Mouse (Mus musculus) naive thymus-derived CD4-positive, alpha-beta T cell, adult 2 months (primary cell): ENCODE measurements around the gene Slc9c1.

Experiments
- DNase-seq: peaks from one replicate; pipeline ENCODE4 v3.0.0-alpha.2; 2011; ENCODE audit warnings: low read depth

Slc9c1 gene

DNA sequence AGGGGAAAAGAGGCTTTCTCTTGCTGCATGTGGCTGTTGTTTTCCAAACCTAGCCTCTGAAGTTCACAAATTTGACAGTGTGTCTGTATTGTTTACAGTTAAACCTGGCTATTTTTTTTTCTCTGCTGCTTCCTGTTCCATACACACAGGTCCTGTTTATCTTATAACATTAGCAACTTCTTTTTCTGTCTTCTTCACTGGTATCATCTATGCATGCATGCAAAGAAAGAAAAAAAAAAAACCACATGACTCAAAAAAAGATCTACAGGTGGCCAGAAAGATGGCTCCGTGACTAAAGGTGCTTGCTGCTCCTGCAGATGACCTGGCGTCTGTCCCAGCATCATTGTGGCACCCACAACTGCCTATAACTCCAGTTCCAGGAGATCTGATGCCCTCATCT is 90.2 kb downstream of the Slc9c1 start:
- DNase-seq, result peak; percentile 5

DNA sequence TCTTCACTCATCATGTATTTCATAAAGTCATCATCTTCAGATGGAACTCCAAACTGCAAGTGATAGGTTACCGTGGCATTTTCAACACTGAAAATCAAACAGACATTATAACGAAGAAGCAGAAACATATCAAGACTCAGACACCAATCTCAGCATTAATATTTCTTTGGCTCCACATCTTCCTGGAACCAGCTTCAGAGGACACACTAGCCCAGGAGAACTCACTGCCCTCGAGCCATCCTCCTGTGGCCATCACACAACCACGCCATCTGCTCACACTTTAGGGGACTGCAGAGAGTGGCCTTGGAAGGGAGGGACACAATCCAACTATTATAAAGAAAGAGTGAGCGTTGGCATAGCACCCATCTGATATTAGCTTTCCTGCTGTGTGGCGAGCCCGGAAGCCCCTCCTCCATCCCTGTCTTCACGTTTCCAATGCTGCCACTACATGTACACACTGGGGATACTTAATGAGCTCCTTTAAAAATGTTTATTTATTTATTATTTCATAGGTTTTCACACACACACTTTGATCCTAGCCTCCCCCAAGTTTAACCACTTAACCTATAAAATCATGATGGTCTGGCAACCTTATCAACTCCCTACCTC is 94.5 kb downstream of the Slc9c1 start:
- no peak for DNase-seq

DNA sequence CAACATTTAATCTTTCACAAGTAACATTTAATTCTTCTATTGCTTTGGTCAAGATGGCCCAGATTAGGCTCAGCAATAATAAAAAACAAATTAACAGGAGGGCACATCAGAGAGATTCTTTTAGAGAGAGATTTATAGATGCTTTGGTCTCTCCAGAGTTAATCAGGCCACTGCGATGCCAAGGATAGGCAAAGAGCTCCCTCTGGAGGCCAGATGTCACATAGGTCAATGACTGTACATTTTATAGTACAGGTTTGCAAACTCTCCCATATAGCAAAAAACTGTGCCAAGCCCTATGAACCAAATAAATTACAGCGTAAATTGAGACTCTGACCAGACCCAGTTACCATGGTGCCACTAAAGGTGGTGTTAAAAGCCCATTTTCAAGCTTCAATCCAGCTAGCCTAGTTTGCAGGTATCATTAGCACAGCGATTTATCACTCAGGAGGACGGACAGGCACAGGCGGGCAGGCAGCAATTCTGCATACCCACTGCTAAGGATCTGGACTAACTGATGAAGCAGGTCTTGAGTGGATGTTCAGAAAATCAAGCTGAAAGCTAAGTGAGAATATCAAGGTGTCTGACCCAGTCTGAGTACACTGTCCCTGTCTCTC is 95.3 kb downstream of the Slc9c1 start:
- DNase-seq, result peak; percentile 76

DNA sequence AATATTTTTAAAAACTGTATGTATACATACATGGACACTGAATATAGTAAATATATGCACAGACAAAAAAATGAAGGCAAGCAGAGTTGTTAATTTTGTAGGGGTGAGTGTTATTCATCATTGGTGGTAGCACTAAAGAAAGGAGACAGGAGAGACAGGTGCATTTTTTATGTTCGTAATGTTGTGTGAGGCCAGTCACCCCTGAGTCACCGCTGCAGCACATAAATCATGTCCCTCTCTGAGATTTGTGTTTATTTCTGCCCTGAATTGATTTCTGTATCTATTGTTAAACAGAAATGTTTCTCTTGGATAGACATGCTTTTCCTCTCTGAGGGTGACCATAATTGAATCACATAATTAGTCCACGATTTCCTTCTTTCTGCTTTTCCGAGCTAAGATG is 97.3 kb downstream of the Slc9c1 start:
- no peak for DNase-seq

DNA sequence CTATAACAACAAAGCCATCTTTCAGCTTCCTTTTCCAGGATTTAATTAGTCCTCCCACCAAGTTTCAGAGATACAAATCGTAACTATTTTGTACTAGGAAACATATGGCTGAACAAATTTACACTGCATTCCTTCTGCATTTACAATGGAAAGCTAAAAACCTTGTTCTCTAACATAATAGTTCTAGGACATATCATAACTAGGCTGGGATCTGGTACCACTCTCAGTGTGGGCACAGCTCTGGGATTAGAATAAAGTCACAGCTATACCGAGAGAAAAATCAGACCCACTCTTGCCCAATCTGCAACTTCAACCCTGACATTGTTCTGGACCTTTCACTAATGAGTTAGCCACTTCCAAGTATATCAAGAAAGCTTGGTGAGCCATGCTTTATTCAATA is 100.7 kb downstream of the Slc9c1 start:
- no peak for DNase-seq

DNA sequence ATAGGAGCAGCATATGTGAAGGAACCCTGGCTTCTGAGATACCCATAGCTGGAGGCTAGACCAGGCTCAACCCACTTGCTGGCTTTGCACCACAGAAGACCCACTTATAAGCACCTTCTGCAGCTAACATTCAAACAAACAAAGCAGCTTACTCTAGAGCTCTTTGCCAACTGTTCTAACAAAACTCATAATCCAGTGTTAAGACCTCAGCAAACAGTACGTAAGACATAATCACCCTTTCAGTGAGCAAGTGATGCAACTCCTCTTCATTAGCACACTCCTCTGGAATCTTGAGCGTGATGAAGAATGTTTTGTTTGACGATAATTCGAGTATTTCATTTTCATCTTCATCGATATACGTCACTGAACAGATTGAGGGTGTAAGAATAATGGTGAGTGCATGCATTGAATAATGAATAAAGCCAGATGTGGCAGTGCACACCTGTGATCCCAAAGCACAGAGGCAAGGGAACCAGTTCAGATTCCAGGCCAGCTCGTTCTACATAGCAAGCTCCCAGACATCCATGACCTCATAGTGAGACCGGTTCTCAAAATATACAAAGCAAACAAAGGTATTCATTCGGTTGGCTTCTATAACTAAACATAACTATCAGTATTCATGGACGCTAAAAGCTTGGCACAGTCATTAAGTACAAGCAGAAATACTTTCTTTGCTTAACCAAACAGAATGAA is 105.1 kb downstream of the Slc9c1 start:
- DNase-seq, result no peak

DNA sequence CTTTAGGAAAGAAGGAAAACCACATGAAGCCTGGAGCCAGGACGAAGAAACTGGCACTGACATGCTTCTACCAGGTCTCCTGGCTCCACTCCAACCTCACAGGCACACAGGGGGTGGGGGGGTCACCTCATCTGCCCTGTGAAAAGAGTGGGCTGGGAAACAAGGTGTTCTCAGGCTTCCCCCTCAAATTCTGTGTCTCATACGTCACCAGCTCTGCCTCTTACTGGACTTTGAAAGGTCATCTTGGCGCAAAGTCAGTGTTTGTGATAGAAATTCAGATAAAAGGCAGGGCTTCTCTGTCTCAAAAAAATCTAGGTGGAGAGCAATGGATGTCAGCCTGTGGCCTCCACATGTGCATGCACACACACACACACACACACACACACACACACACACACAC is 106.2 kb downstream of the Slc9c1 start:
- no peak for DNase-seq

DNA sequence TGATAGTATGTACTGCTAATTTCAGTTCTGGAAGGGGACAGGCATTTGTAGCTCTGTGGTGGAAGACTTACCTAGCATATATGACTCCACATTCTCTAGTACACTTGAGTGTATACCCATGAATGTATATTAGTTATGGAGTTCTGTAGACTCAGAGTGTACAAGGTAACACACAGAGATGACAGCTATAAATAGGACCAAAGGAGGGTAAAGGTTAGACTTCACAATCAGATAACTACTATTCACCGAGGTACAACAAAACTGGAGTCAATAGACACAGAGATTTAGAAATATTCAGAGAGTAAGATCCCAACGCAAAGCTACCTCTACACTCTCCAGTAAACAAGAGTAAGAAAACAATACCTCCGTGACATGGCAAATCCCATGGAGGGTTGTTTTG is 108.8 kb downstream of the Slc9c1 start:
- DNase-seq, result no peak

DNA sequence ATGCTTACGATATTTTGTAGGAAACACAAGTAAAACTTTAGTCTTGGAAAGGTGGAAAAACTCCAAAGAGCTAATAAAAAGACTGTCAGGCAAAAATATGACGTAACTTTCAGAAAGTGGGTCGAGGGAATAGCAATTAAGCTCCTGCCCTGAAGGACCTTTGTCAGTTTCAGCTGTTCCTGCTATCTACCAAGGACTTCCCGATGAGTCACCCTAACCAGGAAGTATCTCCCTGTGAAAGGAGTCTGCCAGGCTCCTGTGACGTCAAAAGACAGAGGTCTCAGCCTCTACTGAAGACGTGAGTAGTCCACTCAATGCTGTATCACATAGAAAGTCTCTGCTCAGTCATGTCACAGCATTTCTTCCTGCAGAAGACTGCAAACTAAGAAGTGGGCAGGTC is 109.3 kb downstream of the Slc9c1 start:
- no peak for DNase-seq

DNA sequence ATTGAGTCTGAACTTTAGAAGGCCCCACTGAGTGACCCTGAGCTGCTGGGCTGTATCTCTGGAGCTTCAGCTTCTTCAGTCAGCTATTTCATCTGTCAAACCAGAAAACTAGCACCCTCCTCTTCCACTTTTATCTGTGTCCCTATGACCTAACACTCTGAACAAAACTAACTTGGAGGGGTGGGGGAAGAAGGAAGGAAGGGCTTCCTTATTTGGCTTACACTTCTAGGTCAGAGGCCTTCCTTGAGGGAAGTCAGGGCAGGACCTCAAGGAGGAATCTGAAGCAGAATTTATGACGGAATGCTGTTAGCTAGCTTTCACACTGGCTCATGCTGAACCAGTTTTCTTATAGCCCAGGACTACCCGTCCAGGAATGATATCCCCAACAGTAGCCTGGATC is 116.4 kb downstream of the Slc9c1 start:
- DNase-seq, result no peak

DNA sequence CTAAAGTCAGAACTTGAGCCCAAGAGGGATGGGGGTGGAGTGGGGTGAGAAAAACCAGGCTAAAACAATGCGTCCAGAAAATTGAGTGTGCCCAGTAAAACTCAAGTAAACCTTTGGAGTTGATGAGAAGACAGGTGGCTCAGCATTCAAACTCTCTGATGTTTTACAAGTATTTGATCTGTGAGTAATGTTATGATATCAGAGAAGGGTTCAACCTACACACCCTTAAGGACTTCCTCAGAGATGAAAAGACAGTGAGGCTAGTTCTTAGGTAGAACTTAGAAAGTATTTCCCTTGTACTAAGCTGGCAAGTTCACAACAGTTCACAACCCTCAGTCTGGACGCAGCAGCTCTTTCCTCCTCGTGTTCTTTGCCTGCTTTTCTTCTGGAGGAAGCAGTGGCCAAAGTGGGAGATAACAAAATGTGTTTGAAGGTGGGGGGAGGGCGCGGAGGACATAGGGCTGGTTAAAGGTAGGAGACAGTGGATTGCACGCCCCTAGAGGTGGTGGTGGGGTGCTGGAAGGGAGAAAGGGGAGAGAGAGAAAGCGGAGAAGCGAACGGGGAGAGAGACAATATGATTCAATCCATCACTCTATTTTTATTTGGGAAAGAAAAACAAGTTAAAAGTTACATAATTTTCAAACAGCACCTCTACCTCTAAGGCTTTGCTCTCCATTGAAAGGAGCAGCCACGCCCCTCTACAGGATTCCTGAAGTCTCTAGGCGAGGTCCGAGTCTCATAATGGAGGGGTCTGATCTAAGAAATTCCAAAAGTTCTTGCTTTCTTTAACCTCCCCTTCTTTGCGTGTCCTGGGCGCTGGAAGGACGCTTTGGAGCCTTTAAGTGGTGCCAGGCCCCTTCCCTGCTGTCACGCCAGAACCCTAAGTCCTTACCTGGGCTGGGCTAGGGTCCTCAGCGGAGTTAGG is 118.2 kb downstream of the Slc9c1 start:
- DNase-seq, result peak; percentile 50

DNA sequence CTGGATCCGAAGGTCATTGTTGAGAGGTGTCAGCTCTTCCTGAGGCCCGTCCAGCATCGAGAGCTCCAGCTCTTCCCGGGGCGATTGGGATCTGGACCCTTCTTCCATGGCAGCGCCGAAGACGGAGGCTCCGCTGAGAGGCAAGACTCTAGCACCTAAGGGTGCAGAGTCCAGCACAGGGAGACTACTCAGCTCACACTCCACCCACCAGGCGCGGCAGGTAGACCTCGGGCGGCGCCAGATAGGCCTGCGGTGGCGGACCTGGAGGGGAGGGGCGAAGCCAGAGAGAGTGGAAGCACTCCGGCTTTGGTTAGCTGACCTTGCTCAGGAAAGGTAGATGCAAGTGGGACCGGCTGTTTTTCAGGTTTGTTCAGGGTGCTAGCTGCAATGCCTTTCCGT is 118.8 kb downstream of the Slc9c1 start, which contains the start of gene BC016579:
Gene BC016579, minus strand, starts transcription at position 135 of the 399 bp plus-strand sequence.
- peak; percentile 18 for DNase-seq

DNA sequence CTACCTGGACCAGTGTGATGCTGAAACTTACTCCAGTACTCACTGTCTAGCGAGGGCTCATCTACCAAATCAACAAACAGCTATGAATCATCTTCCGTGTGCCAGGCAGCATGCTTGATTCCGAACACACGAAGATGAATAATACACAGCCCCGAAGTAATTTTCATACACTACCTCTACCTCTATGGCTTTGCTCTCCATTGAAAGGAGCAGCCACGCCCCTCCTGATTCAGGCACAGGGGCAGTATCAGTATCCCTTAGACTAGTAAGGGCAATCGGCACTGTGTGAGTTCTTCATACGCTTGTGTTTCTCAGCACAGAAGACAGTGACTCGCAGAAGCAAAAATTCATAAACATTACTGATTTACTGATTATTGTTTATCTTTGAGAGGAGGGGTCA is 119.4 kb downstream of the Slc9c1 start:
- no peak for DNase-seq
